Mouse (Mus musculus) c-Kit-negative CD71-positive TER-119-positive erythroid progenitor cells, embryonic 14.5 days (primary cell): Measurements from ENCODE around the gene Klk1b9.
"Not testable (repeated sequence)": the region's sequence is repeated elsewhere in the genome, so short reads cannot be mapped to it uniquely, and the experiment has no call there.

Source experiments
- DNase-seq: peaks from one replicate; pipeline ENCODE4 v3.0.0-alpha.2; 2013; ENCODE audit warnings: low read depth, low spot score

The Klk1b9 gene

DNA sequence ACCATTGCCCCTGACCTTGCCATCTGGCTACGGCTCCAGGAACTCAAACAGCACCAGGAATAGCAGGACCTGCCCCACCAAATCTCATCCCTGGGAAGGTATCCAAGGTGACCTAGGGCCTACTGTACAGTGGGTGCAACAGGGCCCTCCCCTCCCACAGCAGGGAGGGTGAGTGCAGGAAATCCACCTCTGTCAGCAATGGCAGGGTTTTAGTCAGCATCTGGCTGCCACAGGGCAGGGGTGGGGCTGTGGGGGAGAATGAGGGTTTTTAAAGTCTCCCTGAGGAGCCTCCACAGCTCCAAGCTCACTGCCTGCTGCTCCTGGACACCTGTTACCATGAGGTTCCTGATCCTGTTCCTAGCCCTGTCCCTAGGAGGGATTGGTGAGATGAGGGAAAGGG is at the start of gene Klk1b9:
TSS of gene Klk1b9 (plus strand) at position 301 of the 400 bp plus-strand sequence.
- DNase-seq: not testable (repeated sequence)

DNA sequence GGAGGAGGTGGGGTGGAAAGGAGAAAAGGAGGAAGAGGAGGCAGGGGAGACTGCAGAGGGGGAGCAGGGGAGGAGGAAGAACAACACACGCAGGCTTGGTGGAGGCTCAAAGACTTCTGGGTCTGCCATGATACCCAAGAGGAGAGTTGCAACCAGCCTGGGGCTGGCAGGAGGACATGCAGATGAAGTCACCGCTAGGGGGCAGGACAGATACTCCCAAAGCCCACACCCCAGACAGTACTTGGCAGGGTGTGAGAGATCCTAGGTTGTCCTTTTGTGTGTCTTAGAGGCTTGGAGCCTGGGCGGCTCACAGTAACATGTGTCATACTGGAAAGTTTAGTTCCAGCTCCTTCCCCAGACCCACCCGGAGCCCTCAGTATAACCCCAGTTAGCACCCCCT is 47.3 kb upstream of the Klk1b9 start:
- DNase-seq: no peak

DNA sequence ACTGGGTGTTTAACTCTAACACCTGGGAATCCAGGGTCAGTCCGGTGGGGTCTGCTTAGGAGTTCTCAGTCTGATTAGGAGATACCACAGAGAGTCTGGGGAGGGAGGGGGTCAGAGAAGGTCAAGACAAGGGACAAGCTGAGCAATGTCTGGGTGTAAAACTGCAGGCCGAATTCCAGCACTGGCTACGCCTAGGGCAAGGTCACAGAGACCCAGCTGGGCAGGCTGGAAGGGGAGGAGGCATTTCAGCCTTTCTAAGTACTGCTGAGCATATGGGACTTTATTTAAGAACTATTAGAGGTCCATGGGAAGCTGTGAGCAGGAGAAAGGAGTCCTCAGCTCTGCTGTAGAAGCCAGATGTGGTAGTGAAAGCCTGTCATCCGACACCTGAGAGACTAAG is 43.5 kb upstream of the Klk1b9 start:
- no peak for DNase-seq

DNA sequence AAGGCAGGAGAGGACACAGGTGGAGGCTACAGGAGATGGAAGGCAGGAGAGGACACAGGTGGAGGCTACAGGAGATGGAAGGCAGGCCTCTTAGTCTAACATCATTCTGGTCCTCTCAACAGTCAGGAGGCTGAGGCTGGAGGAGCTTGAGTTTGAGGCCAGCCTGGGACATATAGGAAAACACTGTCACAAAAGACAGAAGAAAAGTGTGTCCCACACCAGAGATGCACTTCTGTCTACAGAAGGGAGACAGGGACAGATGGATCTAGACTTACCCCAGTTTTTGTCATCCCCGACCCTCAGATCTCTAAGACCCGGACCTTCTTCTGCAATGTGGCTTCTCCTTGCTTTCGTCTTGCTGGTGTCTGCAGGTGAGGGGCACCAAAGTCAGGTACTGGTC is 42.4 kb upstream of the Klk1b9 start, which contains the start of gene Klk15:
TSS of gene Klk15 (plus strand) at position 301 of the 400 bp plus-strand sequence.
- no peak for DNase-seq

DNA sequence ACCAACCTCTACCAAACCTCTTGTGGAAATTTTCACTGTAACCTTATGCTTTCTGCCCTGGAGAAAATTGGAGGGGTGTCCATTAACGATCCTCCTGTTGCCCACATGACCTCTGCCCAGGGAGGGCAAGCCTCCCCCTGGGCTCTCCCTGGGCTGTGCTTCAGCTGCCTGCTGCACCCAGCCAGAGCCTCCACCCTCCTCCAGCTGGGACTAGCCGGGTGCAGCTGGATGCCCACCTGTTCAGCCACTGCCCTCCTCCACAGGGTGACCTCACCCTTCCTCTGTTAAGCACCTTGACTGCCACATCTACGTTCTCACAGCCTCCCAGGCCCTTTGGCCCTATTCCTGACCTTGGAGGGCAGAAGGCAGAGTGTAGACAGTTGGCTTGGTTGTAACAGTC is 41.1 kb upstream of the Klk1b9 start:
- DNase-seq: no peak

DNA sequence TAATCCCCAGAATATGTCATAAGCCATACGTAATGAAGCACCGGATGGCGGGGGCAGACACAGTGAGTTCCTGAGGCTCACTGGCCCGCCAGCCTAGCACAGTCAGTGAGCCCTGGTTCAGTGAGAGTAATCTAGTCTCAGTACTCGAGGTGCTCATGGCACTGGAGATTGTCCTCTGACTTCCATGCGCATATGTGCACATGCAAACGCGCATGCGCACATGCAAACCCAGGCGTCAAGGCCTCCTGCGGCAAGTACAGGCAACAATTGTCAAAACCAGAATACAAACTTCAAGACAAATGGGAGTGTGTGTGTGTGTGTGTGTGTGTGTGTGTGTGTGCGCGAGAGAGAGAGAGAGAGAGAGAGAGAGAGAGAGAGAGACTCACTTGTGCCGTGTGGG is 39.3 kb upstream of the Klk1b9 start:
- DNase-seq: no peak

DNA sequence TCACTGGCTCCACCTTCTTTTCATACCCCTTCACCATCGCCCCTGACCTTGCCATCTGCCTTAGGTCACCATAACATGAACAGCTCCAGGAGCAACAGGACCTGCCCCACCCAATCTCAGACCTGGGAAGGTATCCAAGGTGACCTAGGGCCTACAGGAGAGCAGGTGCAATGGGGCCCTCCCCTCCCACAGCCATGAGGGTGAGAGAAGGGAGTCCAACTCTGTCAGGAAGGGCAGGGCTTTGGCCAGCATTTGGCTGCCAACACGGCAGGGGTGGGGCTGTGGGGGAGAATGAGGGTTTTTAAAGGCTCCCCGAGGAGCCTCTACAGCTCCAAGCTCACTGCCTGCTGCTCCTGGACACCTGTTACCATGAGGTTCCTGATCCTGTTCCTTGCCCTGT is 33.6 kb upstream of the Klk1b9 start:
- DNase-seq: not testable (repeated sequence)

DNA sequence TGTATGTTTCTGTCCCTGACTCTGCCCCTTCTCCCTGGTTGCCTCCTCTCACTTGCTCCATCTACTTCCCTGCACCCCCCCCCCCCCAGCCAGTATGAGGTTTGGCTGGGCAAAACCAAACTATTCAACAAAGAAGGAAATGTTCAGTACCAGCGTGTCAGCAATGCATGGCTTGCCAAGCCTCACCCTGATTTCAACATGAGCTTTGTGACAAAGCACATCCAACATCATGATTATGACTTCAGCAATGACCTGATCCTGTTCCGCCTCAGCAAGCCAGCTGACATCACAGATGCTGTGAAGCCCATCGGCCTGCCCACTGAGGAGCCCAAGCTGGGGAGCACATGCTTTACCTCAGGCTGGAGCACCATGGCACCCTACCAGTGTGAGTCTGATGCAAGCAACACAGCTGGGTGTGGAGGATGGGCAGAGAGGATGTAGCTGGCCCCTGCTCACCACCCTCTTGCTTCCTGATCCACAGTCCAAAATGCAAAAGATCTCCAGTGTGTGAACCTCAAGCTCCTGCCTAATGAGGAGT is 31.1 kb upstream of the Klk1b9 start:
- no peak for DNase-seq

DNA sequence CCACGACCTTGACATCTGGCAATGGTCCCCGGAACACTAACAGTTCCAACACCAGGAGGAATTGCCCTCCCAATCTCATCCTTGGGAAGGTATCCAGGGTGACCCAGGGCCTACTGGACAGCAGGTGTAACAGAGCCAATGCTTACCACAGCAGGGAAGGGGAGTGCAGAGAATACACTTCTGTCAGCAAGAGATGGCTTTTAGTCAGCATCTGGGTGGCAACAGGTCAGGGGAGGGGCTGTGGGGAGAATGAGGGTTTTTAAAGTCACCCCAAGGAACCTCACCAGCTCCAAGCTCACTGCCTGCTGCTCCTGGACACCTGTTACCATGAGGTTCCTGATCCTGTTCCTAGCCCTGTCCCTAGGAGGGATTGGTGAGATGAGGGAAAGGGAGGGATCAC is 25.5 kb upstream of the Klk1b9 start, which contains the start of gene Klk1b8:
TSS of gene Klk1b8 (plus strand) at position 301 of the 400 bp plus-strand sequence.
- DNase-seq: no peak

DNA sequence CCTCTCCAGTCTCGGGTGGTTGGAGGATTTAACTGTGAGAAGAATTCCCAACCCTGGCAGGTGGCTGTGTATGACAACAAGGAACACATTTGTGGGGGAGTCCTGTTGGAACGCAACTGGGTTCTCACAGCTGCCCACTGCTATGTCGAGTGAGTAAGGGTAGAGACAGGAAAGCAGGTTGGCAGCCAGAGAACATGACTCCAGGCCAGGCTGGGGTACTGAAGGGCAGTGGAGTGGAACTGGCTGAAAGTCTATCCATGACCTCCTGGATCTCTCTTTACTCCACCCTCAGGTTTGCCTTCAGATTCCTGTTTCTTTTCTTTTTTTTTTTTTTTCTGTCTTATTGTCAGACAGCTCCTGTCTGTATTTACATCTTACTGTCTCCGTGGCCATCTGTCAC is 23.2 kb upstream of the Klk1b9 start:
- no peak for DNase-seq

DNA sequence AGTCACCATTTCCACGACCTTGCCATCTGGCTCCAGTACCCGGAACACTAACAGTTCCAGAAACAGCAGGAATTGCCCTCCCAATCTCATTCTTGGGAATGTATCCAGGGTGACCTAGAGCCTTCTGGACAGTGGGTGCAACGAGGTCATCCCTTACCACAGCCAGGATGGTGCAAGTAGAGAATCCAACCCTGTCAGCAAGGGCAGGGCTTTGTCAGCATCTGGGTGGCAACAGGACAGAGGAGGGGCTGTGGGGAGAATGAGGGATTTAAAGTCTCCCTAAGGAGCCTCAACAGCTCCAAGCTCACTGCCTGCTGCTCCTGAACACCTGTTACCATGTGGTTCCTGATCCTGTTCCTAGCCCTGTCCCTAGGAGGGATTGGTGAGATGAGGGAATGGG is 9.4 kb upstream of the Klk1b9 start, which contains the start of gene Klk1b1:
TSS of gene Klk1b1 (plus strand) at position 301 of the 400 bp plus-strand sequence.
- DNase-seq: no peak

DNA sequence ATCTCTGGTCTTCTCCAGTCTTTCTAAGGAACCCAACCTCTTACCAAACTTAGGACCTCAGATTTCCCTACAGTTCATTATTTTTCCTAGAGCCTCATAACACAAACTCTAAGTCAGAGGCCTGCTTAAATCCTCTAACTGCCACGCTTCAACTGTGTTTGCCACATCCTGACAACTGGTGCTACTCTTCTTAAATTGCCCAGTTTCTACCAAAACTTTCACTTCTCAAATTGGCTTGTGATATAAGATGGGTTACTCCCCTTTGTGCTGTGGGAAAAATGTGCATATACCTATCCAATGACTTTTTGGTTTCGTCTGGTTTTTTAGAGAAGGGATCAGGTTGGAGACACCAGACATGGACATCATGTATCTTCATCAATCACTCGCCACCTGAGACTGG is 8.8 kb upstream of the Klk1b9 start:
- DNase-seq: no peak

DNA sequence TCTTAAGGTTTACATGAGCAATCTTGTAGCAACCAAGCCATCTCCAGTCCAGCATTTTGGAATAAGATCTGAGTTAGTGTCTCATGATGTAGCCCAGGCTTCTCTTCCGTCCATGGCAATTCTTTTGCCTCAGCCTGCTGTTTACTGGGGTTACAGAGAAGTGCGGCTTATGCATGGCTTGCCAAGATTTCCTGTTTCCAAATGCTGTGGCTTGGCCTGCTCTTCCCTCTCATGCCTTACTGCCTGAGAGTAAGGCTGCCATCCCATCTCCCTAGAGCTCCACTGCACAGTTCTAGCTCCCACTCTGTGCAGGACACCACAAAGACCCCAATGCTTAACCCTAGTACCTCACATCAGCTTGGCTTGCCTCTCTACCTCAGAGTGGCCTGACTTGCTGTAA is 8.2 kb upstream of the Klk1b9 start:
- DNase-seq: no peak

DNA sequence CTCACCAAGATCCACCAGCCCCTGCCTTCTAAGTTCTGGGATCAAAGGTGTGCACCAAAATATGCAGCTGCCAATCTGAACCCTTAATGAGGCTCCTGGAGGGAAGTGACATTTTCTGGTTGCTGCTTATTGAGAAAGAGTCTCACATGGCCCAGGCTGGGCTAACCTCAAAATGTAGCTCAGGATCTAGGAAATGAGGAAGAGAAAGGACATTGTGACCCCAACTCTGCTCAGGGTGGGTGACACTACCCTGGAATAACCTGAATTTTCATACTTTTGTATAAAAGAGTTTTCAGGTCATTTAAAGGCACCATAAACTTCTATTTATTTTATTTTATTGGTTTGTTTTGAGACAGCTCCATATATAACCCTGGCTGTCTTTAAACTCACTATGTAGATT is 9.8 kb downstream of the Klk1b9 start:
- DNase-seq: no peak

DNA sequence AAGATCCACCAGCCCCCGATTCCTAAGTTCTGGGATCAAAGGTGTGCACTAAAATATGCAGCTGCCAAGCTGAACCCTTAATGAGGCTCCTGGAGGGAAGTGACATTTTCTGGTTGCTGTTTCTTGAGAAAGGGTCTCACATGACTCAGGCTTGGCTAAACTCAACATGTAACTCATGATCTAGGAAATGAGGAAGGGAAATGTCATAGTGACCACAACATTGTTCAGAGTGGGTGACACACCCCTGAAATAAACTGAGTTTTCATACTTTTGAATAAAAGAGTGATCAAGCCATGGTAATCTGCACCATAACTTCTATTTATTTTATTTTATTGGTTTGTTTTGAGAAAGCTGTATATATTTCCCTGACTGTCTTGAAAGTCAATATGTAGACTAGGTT is 19.0 kb downstream of the Klk1b9 start:
- DNase-seq: not testable (repeated sequence)

DNA sequence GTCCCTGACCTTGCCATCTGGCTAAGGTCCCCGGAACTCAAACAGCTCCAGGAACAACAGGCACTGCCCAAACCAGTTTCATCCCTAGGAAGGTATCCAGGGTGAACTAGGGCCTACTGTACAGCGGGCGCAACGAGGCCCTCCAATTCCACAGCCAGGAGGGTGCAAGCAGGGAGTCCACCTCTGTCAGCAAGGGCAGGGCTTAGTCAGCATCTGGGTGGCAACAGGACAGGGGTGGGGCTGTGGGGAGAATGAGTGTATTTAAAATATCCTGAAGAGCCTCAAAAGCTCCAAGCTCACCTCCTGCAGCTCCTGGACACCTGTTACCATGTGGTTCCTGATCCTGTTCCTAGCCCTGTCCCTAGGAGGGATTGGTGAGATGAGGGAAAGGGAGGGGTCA is 19.7 kb downstream of the Klk1b9 start, which contains the start of gene Klk1b11:
TSS of gene Klk1b11 (plus strand) at position 301 of the 400 bp plus-strand sequence.
- DNase-seq: not testable (repeated sequence)

DNA sequence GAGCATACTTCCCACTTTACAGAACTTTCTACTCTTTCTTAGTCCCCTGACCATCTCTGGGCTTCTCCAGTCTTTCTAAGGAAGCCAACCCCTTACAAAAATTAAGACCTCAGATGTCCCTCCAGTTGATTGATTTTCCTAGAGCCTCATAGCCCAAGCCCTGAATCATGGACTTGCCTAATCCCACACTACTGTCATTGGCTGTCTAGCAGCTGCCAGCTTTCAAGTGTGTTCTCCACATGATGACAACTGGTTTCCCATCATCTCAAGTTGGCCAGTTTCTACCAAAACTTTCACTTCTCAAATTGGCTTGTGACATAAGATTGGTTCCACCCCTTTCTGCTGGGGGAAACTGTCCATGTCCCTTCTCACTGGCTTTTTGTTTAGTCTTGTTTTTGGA is 29.0 kb downstream of the Klk1b9 start:
- no peak for DNase-seq

DNA sequence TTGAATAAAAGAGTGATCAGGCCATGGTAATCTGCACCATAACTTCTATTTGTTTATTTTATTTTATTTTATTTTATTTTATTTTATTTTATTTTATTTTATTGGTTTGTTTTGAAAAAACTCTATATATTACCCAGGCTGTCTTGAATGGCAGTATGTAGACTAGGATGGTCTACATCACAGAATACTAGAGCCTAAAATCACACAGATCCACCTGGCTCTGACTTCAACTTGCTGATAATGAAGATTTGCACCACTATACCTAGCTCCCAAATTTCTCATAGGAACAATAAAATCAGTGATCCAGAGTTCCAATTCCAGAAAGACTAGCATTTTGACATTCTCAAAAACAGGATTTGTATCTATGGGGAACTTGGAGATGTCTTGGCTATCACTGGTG is 36.0 kb downstream of the Klk1b9 start, which contains the start of gene Klk1b26:
TSS of gene Klk1b26 (plus strand) at position 301 of the 400 bp plus-strand sequence.
- not testable (repeated sequence) for DNase-seq

DNA sequence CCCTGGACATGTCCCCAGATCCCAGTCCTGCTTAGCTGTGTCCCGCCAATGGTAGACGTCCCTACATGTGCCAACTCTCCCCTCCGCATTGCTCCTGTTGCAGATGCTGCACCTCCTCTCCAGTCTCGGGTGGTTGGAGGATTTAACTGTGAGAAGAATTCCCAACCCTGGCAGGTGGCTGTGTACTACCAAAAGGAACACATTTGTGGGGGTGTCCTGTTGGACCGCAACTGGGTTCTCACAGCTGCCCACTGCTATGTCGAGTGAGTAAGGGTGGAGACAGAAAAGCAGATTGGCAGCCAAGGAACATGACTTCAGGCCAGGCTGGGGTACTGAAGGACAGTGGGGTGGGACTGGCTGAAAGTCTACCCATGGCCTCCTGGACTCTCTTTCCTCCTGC is 38.8 kb downstream of the Klk1b9 start:
- DNase-seq: not testable (repeated sequence)

DNA sequence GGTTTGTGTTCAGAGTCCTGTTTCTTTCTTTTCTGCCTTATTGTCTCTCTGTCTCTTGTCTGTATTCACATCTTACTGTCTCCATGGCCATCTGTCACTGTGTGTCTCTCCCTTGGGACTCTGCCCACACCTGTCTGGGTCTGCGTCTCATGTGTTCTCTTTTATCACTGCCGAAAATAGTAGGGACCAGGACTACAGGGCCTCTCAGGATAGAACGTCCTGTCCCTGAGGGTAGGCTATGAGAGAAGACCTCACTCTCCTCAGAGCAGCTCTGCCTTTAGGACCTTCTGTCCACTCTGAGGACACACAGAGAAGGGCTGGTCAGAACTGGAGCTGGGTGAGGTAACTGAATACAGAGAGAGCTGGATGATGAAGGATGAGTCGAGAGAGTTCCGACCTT is 39.2 kb downstream of the Klk1b9 start:
- DNase-seq: no peak
